Mouse (Mus musculus) kidney, postnatal 36 days (tissue): ENCODE measurements around the gene Uba5.

Source experiments
- DNase-seq, 2 experiments: peaks; one replicate each; pipeline ENCODE4 v3.0.0; 2021 to 2022; ENCODE audit warnings: mixed read lengths in 2 of 2

Gene Uba5

GRCm38 (mm10) chr9:104063244-104063961 lies 469 bp upstream of the Uba5 start, which contains the start of gene Acad11:
Gene Acad11 (plus strand): TSS chr9:104063377.
- DNase-seq, result peak; percentile 84 to 88

GRCm38 (mm10) chr9:104051028-104051427 lies 11.9 kb downstream of the Uba5 start:
- DNase-seq, result no peak

GRCm38 (mm10) chr9:104043676-104044075 lies 19.3 kb downstream of the Uba5 start:
- DNase-seq, result peak; percentile 28 to 52

- DNase-seq, result no peak
Measured at GRCm38 (mm10) chr9:104040362-104040761, 22.6 kb downstream of the Uba5 start, which contains the start of gene Gm28305. Gene Gm28305 (plus strand): TSS chr9:104040662.

GRCm38 (mm10) chr9:104039742-104040141 lies 23.2 kb downstream of the Uba5 start:
- DNase-seq, result no peak

- DNase-seq, result no peak
Measured at GRCm38 (mm10) chr9:104039031-104039695, 23.8 kb downstream of the Uba5 start.

GRCm38 (mm10) chr9:104038266-104038665 lies 24.7 kb downstream of the Uba5 start:
- DNase-seq, result no peak

GRCm38 (mm10) chr9:104035261-104036015 lies 27.5 kb downstream of the Uba5 start:
- DNase-seq, result peak; percentile 77 to 92

- DNase-seq, result no peak
Measured at GRCm38 (mm10) chr9:104034718-104035117, 28.2 kb downstream of the Uba5 start.

- DNase-seq, result no peak
Measured at GRCm38 (mm10) chr9:104034231-104034630, 28.7 kb downstream of the Uba5 start.

GRCm38 (mm10) chr9:104029861-104030260 lies 33.1 kb downstream of the Uba5 start:
- DNase-seq, result no peak

- DNase-seq, result no peak
Measured at GRCm38 (mm10) chr9:104027186-104027585, 35.7 kb downstream of the Uba5 start.

- peak; percentile 12 to 14 for DNase-seq
Measured at GRCm38 (mm10) chr9:104021026-104021425, 41.9 kb downstream of the Uba5 start.

- DNase-seq, result no peak
Measured at GRCm38 (mm10) chr9:104014526-104014925, 48.4 kb downstream of the Uba5 start.

- DNase-seq, result peak; percentile 64 to 84
Measured at GRCm38 (mm10) chr9:104002913-104003330, 60.0 kb downstream of the Uba5 start.

- DNase-seq, result peak; percentile 100
Measured at GRCm38 (mm10) chr9:104001921-104002859, 60.7 kb downstream of the Uba5 start, which contains the start of gene Nphp3. Gene Nphp3 (plus strand): TSS chr9:104002544.

GRCm38 (mm10) chr9:104000601-104001000 lies 62.3 kb downstream of the Uba5 start:
- DNase-seq, result peak; percentile 79 to 81
